Mouse (Mus musculus) adrenal gland, postnatal 14 days (tissue): ENCODE results near the gene Rxfp4. TPM values are rescaled to one million over a fixed set of nuclear protein-coding genes. Genes with fewer than 3 reads are reported as not detected.

ENCODE experiments used
- DNase-seq: peaks from one replicate; pipeline ENCODE4 v3.0.0; 2021; ENCODE audit warnings: mixed read lengths
- total RNA-seq: library from RNA; stranded (reverse); gene quantifications from 2 replicates; pipeline ENCODE4 v1.2.3, GENCODE M21; 2021

Gene Rxfp4
- total RNA-seq, 1 experiment from 2014 or later = not detected

DNA sequence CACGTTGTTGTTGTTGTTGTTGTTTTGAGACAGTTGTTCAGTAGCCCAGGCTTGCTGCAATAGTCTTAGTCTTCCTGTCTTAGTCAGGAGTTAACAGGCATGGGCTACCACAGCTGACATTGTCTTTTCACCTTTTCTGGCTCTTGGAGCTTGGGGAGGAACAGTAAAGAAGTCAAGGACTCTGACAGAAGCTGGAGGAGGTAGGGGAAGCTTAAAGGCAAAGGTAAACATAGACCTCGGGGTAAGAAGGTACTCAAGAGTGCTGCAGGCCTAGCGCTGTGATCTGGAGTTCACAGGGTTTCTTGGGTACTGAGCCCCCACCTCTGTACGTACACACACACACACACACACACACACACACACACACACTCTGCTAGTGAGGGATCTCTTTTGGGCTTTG is 24.2 kb downstream of the Rxfp4 start:
- DNase-seq = no peak

- peak; percentile 7 for DNase-seq
These were observed 25.4 kb downstream of the Rxfp4 start for GRCm38 (mm10) chr3:88627535-88627934.

DNA sequence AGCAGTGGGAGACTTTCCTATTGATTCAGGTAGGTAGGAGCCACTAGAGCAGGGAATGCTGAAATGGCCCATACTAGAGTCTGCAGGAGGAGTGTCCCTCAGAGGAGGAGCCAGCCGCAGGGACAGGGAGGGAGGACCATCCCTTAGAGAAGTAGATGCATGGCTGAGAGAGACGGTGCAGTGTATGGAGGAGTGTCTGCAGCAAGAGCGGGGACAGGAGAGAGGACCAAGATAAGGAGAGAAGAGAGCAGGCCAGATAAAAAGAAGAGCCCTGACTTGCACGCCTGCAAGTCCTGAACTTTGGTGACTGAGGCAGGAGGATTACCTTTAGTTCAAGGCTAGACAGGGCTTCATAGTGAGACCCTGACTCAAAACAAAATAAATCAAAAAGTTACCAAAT is 25.8 kb downstream of the Rxfp4 start:
- DNase-seq = no peak

DNA sequence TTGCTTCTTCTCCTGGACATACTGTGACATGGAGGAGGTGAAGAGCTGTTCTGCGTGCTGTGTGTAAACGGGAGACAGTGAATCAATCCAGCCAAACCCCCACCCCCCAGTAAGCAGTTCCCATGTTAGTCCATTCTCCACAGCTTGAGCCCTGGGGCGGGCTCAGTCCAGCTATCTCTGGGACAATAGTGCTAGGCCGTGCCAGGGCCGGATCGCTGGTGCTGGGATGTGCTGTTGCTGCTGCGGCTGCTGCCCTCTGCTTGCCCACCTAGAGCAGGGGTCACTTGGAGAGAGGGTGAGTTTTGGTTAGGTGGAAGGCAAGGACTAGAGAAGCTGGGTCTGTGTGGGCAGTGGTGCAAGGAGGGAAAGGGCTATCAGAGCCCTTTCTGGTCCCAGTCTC is 26.6 kb downstream of the Rxfp4 start:
- DNase-seq = no peak

DNA sequence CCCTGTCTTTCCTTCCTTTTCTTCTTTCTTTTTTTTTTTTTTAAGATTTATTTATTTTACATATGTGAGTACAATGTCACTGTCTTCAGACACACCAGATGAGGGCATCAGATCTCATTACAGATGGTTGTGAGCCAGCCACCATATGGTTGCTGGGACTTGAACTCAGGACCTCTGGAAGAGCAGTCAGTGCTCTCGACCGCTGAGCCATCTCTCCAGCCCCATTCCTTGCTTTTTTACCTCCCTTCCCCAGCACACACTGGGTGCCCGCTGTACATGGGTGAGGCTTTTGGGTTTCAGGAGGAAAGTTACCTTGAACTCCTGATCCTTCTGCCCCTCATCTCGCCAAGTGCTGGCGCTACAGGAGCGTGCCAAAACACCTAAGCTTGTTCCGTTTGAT is 27.4 kb downstream of the Rxfp4 start:
- no peak for DNase-seq

GRCm38 (mm10) chr3:88624951-88625350 is 28.0 kb downstream of the Rxfp4 start:
- peak; percentile 46 for DNase-seq

DNA sequence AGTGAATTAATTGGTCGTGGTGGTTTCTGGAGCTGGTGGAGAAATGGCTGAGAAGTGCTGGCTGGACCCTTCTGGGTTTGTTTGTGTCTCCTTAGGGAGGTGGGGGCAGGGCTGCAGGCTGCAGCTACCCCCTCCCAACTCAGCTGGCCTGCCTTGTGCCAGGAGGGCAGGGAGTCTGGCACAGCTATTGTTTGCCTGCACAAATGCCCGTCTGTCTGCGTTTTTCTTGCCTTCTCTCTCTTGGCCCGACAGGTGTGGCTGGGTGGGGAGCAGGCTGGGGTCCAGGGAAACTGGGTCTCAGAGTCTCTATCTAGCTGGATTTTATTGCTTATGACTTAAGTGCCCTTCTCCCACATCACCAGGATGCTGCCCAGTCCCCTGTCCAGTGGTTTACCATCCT is 28.6 kb downstream of the Rxfp4 start:
- no peak for DNase-seq

DNA sequence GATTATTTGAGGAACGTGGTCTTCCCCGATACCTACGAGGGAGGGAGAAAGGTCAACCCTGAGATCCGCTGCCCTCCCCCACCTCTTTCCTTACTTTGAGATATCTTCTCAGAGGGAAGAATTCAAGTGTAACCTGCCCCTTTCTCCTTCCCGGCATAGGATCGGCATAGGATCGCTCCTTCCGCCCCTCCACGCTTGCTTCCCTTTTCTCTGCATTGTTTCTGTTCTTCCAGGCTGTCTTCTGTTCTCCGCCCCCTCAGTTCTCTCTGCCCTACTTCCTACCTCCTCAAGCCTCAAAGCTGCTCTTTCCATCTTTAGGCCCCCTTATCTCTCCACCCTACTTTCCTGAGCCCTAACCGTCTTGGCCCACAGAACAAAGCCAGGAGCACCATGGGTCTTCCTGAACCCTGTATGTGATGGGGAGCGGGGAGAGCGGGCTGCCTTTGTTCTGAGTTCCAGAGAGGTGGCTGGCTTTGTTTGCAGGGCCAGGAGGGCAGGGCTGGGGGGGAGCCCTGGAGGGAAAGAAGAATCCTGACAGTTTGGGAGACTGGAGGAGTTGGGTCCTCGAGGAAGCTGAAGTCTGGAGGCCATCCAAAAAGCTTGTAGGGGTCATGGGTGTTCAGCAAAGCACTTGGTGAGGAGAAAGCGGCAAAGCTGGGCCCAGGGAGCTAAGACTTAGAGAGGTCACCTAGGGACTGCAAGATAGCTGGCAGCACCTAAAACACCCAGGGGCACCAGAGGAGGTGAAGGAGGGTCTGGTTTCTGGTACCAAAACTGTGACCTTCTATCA is 29.4 kb downstream of the Rxfp4 start:
- DNase-seq = no peak

DNA sequence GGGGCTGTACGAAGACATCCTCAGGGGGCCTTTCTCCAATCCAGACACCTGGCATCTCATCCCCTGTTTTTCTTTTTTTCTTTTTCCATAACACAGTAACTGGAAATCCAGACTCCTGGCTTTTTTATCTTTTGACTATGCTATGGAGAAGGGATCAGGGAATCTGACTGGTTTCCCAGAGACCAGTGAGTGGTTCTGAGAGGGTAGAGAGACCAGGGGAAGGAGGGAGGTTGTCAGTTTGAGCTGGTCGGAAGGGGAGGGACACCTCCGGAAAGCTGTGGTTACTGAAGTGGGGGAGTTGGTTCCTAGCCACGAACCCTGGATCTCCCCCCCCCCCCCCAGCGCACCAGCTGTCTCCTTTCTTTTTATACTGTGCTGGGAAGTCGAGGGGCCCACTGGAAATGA is 30.0 kb downstream of the Rxfp4 start:
- peak; percentile 53 for DNase-seq

DNA sequence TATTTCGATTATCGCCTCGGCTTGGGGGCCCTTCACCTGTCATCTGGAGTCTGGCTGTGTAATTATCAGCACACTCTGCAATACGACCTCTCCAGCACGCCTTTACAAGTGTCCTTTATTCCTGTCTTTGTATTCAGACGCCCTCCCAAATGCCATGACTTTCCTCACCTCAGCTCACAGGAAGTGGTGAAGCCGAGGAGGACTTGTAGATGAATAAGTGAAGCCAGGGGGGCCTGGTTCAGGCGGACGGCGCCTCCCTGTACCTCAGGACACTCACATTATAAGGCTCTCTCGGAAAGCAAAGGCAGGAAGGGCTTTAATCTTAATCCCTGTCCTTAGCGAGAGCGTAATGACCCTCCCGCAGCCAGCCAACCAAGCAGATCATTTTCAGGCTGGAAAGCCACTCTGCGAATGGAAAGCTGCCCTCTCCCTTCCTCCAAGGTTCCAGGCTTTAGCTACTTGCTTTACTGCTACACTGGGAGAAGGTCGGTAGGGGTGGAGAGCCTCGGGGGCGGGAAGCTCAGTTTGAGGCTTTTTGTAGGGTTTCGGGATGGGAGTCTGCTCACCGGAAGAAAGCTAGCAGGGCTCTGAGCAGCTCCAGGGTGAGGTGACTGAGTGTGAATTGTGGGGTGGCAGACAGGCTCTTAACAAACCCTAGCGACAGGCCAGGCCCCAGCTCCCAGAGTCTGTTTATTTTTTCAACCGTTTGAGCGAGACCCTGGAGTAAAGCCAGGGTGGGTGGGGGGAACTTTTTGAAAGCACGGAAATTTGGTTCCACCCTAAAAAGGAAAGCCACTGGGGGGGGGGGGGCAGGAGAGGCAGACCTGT is 30.6 kb downstream of the Rxfp4 start:
- peak; percentile 47 for DNase-seq

GRCm38 (mm10) chr3:88621537-88622112 is 31.3 kb downstream of the Rxfp4 start:
- peak; percentile 82 for DNase-seq

GRCm38 (mm10) chr3:88620992-88621536 is 31.9 kb downstream of the Rxfp4 start:
- DNase-seq = peak; percentile 86

DNA sequence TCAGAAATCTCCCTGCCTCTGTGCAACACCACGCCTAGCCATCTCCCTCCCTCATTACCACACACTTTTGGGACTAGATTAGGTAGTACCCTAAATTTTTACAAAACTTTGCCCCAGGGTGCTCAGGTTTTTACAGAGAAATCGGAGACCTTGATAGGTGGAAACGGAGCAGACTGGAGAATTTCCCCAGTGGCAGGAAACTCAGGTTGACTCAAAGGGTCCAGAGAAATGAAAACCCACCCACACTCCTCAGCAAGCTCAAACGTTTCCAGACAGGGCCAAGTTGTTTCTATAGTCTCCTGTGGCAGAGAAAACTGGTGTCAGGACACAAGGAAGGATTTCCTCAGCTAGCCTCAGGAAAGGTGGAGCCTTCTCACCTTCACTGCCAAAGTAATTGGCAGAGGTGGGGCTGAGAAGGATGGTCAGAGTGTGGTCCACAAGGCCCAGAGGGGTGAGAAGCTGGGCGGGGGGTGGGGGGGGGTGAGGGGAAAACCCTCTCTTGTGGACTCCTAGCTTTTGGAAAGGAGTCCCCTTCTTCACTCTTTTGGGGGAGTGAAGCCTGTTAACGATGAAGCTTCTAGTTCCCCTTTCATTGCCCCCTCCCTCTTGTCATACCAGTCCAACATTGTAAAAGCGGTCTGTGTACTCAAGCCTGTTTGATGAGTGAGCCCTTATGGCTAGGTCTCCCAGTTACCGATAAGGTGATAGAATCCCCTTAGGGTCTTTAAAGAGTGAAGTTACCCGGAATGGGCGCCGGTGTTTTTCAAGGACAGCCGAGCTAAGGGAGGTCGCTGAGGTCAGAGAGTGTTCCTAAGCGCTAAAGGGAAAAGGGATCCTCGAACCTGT is 32.6 kb downstream of the Rxfp4 start:
- no peak for DNase-seq

GRCm38 (mm10) chr3:88619113-88620097 is 33.5 kb downstream of the Rxfp4 start:
- DNase-seq = no peak

- DNase-seq = no peak
These were observed 34.7 kb downstream of the Rxfp4 start for GRCm38 (mm10) chr3:88618074-88618871.

DNA sequence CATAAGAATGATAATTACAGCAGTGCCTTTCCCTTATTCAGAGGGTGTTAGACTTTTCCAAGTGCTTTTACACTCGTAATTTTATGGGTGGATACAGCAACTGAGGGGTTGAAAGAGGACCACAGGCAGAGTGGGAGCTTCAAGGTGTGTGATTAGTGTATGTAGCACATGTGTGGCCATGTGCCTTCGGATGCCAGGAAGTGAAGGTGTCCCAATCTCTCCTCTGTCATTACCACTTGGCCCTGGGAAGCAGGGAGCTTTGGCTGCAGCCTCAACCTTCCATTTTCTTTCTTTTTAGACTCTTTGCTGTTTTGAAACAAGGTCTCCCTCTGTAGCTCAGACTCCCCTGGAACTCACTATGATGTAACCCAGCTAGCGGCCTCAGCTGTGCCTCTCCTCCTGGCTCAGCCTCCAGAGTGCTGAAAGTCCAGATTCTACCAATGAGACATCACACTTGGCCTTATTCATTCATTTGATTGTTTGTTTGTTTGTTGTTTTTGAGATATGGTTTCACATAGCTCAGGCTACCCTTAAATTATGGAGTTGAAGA is 35.9 kb downstream of the Rxfp4 start:
- DNase-seq = peak; percentile 29

DNA sequence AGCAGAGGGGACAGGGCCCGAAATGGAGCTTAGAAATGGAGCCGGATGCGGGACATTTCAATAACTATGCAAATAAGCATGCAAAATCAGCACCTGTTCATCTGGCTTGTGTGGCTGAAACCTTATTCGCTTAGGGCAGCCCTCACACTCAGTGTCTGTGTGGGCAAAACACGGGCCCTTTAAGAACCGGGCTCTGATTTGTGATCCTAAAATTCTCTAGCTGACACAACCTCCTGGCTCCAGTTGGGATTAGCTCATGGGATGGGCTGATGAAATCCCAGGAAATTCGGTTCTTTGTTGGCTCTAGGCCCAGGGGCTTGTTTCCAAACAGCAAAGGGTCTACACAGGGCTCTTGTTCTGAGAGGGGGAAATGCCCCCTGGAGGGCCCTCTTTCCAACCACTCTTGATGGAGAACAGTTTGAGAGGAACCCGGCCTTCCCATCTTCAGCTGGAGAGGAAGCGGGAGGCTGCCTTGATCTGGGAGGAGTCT is 37.0 kb downstream of the Rxfp4 start:
- peak; percentile 48 for DNase-seq

- no peak for DNase-seq
These were observed 37.8 kb downstream of the Rxfp4 start for GRCm38 (mm10) chr3:88615117-88615516.

- DNase-seq = no peak
These were observed 38.5 kb downstream of the Rxfp4 start for GRCm38 (mm10) chr3:88614418-88614817.
